Mouse (Mus musculus): ENCODE data around the gene Olfr63.
"Not testable (repeated sequence)": the region's sequence is repeated elsewhere in the genome, so short reads cannot be mapped to it uniquely, and the experiment has no call there.

DNA sequence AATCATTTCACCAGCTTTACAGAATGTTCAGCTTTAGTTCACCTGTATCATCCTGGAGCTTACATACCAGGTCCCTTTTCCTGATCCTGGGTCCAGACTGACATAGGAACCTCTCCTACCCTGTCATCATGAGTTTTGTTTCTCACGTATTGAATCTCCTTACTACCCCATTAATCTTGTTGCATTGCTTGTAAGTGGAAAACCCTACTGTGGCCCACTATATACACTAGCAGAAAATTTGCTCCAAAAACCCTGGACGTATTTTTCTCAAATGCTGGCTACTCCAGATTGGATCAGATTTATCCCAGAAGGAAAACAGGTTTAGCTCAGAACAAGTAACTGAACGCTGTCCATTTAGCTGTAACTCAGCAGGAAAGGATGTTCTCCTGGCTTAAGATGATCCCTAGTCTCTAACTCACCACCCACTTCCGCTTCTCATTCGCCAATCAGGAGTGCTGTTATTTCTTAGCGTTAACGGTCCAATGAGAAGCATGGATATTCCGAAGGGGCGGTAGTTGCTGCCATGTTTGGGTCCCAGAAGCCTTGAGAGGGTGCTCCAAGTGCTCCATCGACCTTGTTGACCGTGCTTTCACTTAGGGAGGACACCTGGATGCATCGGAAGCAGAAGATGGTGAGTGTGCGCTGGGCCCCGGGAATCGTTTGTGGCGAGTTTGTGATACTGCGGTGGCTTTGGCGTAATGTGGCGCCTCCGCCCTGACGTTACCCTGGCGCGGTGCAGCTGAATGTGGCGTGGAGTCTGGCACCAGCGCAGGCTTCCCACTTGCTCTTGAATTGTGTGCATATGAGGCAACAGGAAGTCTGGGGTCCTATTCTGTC is 24.8 kb downstream of the Olfr63 start, which contains the start of gene Zfp955b:
- not testable (repeated sequence) for TF ChIP-seq CTCF (IDR thresholded peaks at IDR 0.05; ENCODE audit: low read depth, low read length); POLR2A (IDR thresholded peaks at IDR 0.05; ENCODE audit: borderline replicate concordance, low read depth, low read length)

Data from bone marrow macrophage, adult 2 months (primary cell).